ENCODE assay signal across 8 mouse cellular contexts in genomic region chr11:97659990-97660714, GRCm38 (mm10). TPM values are rescaled to one million over a fixed set of nuclear protein-coding genes. Genes with fewer than 3 reads are reported as not detected.
DNase-seq lines count a peak whose midpoint lies in the region; ATAC-seq and TF ChIP-seq lines count a peak whose summit lies in the region.

No protein-coding gene starts in this region.

- peaks cover 38% of the 10 kb centered on the region for H3K4me1 ChIP-seq in hindbrain, embryonic 16.5 days (ENCODE audit: control insufficient read depth, insufficient read depth, low read depth, low read length)

- H3K27me3 ChIP-seq in hindbrain, embryonic 16.5 days (replicated peaks; ENCODE audit: control insufficient read depth, insufficient read depth, low read length), result peaks cover 9% of the 10 kb centered on the region

- peak; percentile 87 for ATAC-seq in hindbrain, embryonic 16.5 days
- peak; percentile 63 for ATAC-seq in megakaryocyte, adult 5-6 weeks (ENCODE audit: poor library complexity, severe bottlenecking)

- TF ChIP-seq CTCF in left cerebral cortex, adult 2 months (IDR thresholded peaks at IDR 0.05), result no peak

- H3K27ac ChIP-seq in hindbrain, embryonic 16.5 days (ENCODE audit: low read depth, low read length), result peak overlapping the region; percentile 74
- peak overlapping the region; percentile 87 for H3K27ac ChIP-seq in left cerebral cortex, adult 2 months

- H3K4me3 ChIP-seq in hindbrain, embryonic 16.5 days (ENCODE audit: low read length), result peak overlapping the region; percentile 80
- peak overlapping the region; percentile 84 for H3K4me3 ChIP-seq in left cerebral cortex, adult 2 months

- H3K4me2 ChIP-seq in hindbrain, embryonic 16.5 days (ENCODE audit: low read length), result peak overlapping the region; percentile 85

- H3K9ac ChIP-seq in hindbrain, embryonic 16.5 days (ENCODE audit: low read depth, low read length), result peak overlapping the region; percentile 89

- 0% methylated on average over 65 of the region's 78 CpGs for WGBS in hindbrain, embryonic 16.5 days

- H3K36me3 ChIP-seq in hindbrain, embryonic 16.5 days (ENCODE audit: control insufficient read depth, insufficient read depth, low read length), result no peaks in the 10 kb centered on the region

- H3K9me3 ChIP-seq in hindbrain, embryonic 16.5 days (ENCODE audit: control insufficient read depth, low read length), result no peaks in the 10 kb centered on the region

- DNase-seq in T-cell, adult 2 months (ENCODE audit: low spot score), result peak; percentile 73
- DNase-seq in cerebellum, postnatal 14 days, result peak; percentile 80 to 86
- peak; percentile 66 to 75 for DNase-seq in gastrocnemius, adult 8-10 months (ENCODE audit: low spot score in 2 of 2)
- DNase-seq in left cerebral cortex, adult 2 months (ENCODE audit: extremely low spot score in 1 of 2, low spot score in 2 of 2), result peak; percentile 76 to 78
- DNase-seq in right cerebral cortex, postnatal 25 days, result peak; percentile 86
- peak; percentile 71 to 72 for DNase-seq in urinary bladder, postnatal 4 days (ENCODE audit: low spot score in 2 of 2)

- intact Hi-C loops in left cerebral cortex, adult 2 months (cut with DNase I), result loop anchor here (5.0 kb wide), 1 partner anchor 37 kb away; no protein-coding TSS in a partner anchor

RNA-seq across cellular contexts. Expression of gene Mllt6, which starts 3.1 kb away (rescaled TPM):
- total RNA-seq in gastrocnemius, adult 8-10 months (2022), result 10 to 100 TPM; 45.5 to 63.7 (median 51.7) TPM
- 3.1 and 3.3 TPM in 2 replicates for polyA plus RNA-seq in hindbrain, embryonic 16.5 days (2015; fragmentation: Nextera tagmentation; extraction: Ambion mirVana)
- total RNA-seq in left cerebral cortex, adult 2 months (2021), result 100 to 1,000 TPM; 143 to 147 TPM
- 4.3 and 6.3 TPM in 2 replicates for total RNA-seq in megakaryocyte, adult 5-6 weeks (2015)
- 6.9 and 7.1 TPM in 2 replicates for total RNA-seq in megakaryocyte, adult 5-6 weeks (2017)

RNA-seq across cellular contexts. Expression of gene Cisd3, which starts 25.5 kb away (rescaled TPM):
- 100 to 1,000 TPM; 102 to 119 (median 105) TPM for total RNA-seq in gastrocnemius, adult 8-10 months (2022)
- polyA plus RNA-seq in hindbrain, embryonic 16.5 days (2015; fragmentation: Nextera tagmentation; extraction: Ambion mirVana), result 37.2 and 42.4 TPM in 2 replicates
- total RNA-seq in left cerebral cortex, adult 2 months (2021), result 10 to 100 TPM; 47.7 to 57.6 TPM
- 18.7 and 19.8 TPM in 2 replicates for total RNA-seq in megakaryocyte, adult 5-6 weeks (2015)
- total RNA-seq in megakaryocyte, adult 5-6 weeks (2017), result 2.3 and 12.8 TPM in 2 replicates

RNA-seq across cellular contexts. Expression of gene Epop, which starts 30.6 kb away (rescaled TPM):
- total RNA-seq in gastrocnemius, adult 8-10 months (2022), result under 1 TPM; 0.39 to 0.92 (median 0.75) TPM
- 1.2 and 1.4 TPM in 2 replicates for polyA plus RNA-seq in hindbrain, embryonic 16.5 days (2015; fragmentation: Nextera tagmentation; extraction: Ambion mirVana)
- total RNA-seq in left cerebral cortex, adult 2 months (2021), result 100 to 1,000 TPM in 1 of 2 experiments, 10 to 100 TPM in 1; 99.9 to 107 TPM
- 0.18 and 1.2 TPM in 2 replicates for total RNA-seq in megakaryocyte, adult 5-6 weeks (2015)
- 0.40 TPM in 1 of 2 replicates, not detected in the other for total RNA-seq in megakaryocyte, adult 5-6 weeks (2017)

RNA-seq across cellular contexts. Expression of gene Pcgf2, which starts 40.1 kb away (rescaled TPM):
- total RNA-seq in gastrocnemius, adult 8-10 months (2022), result 1 to 10 TPM; 1.2 to 2.7 (median 1.5) TPM
- 15.4 and 19.2 TPM in 2 replicates for polyA plus RNA-seq in hindbrain, embryonic 16.5 days (2015; fragmentation: Nextera tagmentation; extraction: Ambion mirVana)
- 10 to 100 TPM; 36.2 to 39.6 TPM for total RNA-seq in left cerebral cortex, adult 2 months (2021)
- 2.8 and 3.1 TPM in 2 replicates for total RNA-seq in megakaryocyte, adult 5-6 weeks (2015)
- 1.0 and 2.4 TPM in 2 replicates for total RNA-seq in megakaryocyte, adult 5-6 weeks (2017)

RNA-seq across cellular contexts. Expression of gene Psmb3, which starts 43.0 kb away (rescaled TPM):
- total RNA-seq in gastrocnemius, adult 8-10 months (2022), result 100 to 1,000 TPM; 164 to 175 (median 171) TPM
- polyA plus RNA-seq in hindbrain, embryonic 16.5 days (2015; fragmentation: Nextera tagmentation; extraction: Ambion mirVana), result 422 and 438 TPM in 2 replicates
- total RNA-seq in left cerebral cortex, adult 2 months (2021), result 100 to 1,000 TPM; 113 to 123 TPM
- total RNA-seq in megakaryocyte, adult 5-6 weeks (2015), result 81.0 and 111 TPM in 2 replicates
- 137 and 179 TPM in 2 replicates for total RNA-seq in megakaryocyte, adult 5-6 weeks (2017)

Comparison
In these comparisons a context has a peak if more than half of its experiments do, and no peak if none do; other contexts are left out.
1. Peak in every context shown above with its lines: DNase-seq, ATAC-seq, H3K4me3 ChIP-seq and H3K27ac ChIP-seq.
2. RNA of gene Mllt6, which starts 3.1 kb away (total RNA-seq): 143 to 147 TPM in left cerebral cortex, adult 2 months and 45.5 to 63.7 TPM in gastrocnemius, adult 8-10 months; 4.3 to 7.1 TPM in megakaryocyte, adult 5-6 weeks; every median in the first group is over 4 times any median in the second.
3. RNA of gene Epop, which starts 30.6 kb away (total RNA-seq): 99.9 to 107 TPM in left cerebral cortex, adult 2 months; 0.18 to 1.2 TPM in megakaryocyte, adult 5-6 weeks and 0.39 to 0.92 TPM in gastrocnemius, adult 8-10 months; every median in the first group is over 10 times any median in the second.